Mouse (Mus musculus) forebrain, postnatal 0 days (tissue): ENCODE data around the gene Olfr1441. TPM values are rescaled to one million over a fixed set of nuclear protein-coding genes. Genes with fewer than 3 reads are reported as not detected.
A peak's percentile ranks its signal among the peaks of the same experiment; 100 is the strongest.

ENCODE experiments used
- ATAC-seq: fragments of 200-750 bp; cut with Nextera tagmentation; 2 replicates; pipeline ENCODE4 v1.8.0; 2017; ENCODE audit warnings: mild to moderate bottlenecking, moderate library complexity
- DNase-seq: peaks from one replicate; pipeline ENCODE4 v3.0.0-alpha.2; 2015
- H3K27ac ChIP-seq: fragments of 300-500 bp; sonication (generic); 2 replicates; pipeline ENCODE4 v1.5.1; 2014; ENCODE audit warnings: low read depth, mild to moderate bottlenecking, antibody characterized with exemption, low read length, moderate library complexity, mixed read lengths
- H3K27me3 ChIP-seq: fragments of 300-500 bp; sonication (generic); 2 replicates; pipeline ENCODE4 v1.6.1; 2014; ENCODE audit warnings: mild to moderate bottlenecking, low read length, mixed read lengths; ENCODE audit not compliant: insufficient read depth
- H3K36me3 ChIP-seq: fragments of 300-500 bp; sonication (generic); 2 replicates; pipeline ENCODE4 v1.6.1; 2014; ENCODE audit warnings: mild to moderate bottlenecking, moderate library complexity; ENCODE audit not compliant: insufficient read depth
- H3K4me1 ChIP-seq: fragments of 300-500 bp; sonication (generic); 2 replicates; pipeline ENCODE4 v1.6.1; 2014; ENCODE audit warnings: antibody characterized with exemption; ENCODE audit not compliant: insufficient read depth
- H3K4me2 ChIP-seq: fragments of 300-500 bp; sonication (generic); 2 replicates; pipeline ENCODE4 v1.6.1; 2014; ENCODE audit warnings: low read depth, mild to moderate bottlenecking, moderate library complexity
- H3K4me3 ChIP-seq: fragments of 300-500 bp; sonication (generic); 2 replicates; pipeline ENCODE4 v1.5.1; 2014; ENCODE audit warnings: low read depth, low read length, mixed read lengths
- H3K9ac ChIP-seq: fragments of 300-500 bp; sonication (generic); 2 replicates; pipeline ENCODE4 v1.6.1; 2014; ENCODE audit warnings: mild to moderate bottlenecking
- H3K9me3 ChIP-seq: fragments of 300-500 bp; sonication (generic); 2 replicates; pipeline ENCODE4 v1.6.1; 2016; ENCODE audit warnings: low read length
- CTCF ChIP-seq: sonication (generic); IDR thresholded peaks from 2 replicates; pipeline ENCODE4 v1.5.1; 2016; ENCODE audit warnings: antibody characterized with exemption, control low read depth, low read depth
- WGBS: fragments of 180-500 bp; shearing (Covaris S2); extraction: QIAGEN DNeasy Blood & Tissue Kit; methylation state at CpG from one replicate; pipeline ENCODE4 v1.1.7; 2014; 5-methylcytosine and 5-hydroxymethylcytosine counted together
- polyA plus RNA-seq: library from polyadenylated mRNA; unstranded; fragments of >200 nt; fragmentation: Nextera tagmentation; extraction: Ambion mirVana; gene quantifications from 2 replicates; pipeline ENCODE4 v1.2.1, GENCODE M21; 2015
- total RNA-seq: library from RNA; depleted of rRNA; stranded (reverse); fragments of >200 nt; gene quantifications from 2 replicates; pipeline ENCODE4 v1.2.3, GENCODE M21; 2014

Olfr1441 gene
- total and polyA plus RNA-seq, 2 experiments from 2014 or later, result not detected

DNA sequence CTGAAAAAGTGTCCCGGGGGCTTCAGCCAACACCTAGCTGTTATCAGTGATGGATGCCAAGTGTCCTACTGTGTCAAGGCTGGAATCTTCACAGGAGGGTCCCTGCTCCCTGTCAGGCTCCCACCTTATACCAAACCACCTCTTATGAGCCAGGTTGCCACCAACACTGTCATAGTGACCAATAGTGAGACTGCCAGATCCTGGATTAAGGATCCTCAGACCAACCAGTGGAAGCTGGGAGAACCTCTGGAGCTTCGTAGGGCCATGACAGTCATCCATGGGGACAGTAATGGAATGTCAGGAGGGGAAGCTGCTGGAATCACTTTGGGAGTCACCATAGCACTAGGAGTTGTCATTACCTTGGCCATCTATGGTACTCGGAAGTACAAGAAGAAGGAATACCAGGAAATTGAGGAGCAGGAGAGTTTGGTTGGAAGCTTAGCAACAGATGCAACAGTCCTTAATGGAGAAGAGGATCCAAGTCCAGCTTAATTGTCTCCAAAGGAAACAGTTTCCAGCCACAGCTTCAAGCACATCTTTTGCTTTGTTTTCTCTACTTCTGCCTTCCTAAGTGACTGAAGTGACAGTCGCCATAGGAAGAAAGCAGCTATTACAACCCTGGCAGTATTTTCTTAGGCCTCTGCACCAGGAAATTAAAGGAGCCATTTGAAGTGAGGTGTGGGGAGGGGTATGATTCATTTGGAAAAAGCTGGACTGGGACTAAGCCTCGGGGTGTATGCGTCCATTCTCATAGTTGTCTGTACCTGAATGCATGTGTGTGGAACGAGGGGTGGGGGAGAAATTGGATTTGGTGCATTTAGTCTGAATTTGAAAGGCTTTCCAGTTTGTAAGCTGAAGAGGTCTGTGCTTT, 45.9 kb downstream of the Olfr1441 start:
- TF ChIP-seq CTCF, result no peak

DNA sequence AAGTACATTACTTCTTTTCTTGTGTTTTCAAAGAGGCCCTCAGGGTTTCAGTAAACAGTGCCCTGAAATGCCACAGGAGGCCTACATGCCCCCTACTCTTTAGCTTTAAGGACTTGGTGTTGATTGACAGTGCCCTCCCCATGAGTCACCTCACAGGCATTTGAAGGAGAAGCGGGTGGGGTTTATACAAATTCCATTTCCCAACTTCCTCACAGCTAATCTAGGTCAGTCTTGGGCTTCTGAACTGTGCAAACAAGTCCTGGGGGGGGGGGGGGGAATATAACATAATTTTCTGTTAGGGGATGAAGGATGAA, 46.4 kb downstream of the Olfr1441 start:
- Histone ChIP-seq H3K4me1 (no peaks in the 10 kb centered on the region), H3K9ac (no peak overlapping the region), H3K27ac (no peak overlapping the region), H3K36me3 (peaks cover 12% of the 10 kb centered on the region), H3K4me2 (no peak overlapping the region), H3K27me3 (no peaks in the 10 kb centered on the region), H3K4me3 (no peak overlapping the region), H3K9me3 (no peaks in the 10 kb centered on the region)
- 21% methylated on average over 1 of the region's 1 CpGs for WGBS
- ATAC-seq (no peak), DNase-seq (no peak)
- no peak for TF ChIP-seq CTCF

More for the DNA sequence above, 45.9 kb downstream of the Olfr1441 start:
- ATAC-seq (no peak), DNase-seq (no peak)
- Histone ChIP-seq H3K27ac (no peak overlapping the region), H3K9ac (no peak overlapping the region), H3K4me3 (no peak overlapping the region), H3K4me1 (no peaks in the 10 kb centered on the region), H3K36me3 (peaks cover 6% of the 10 kb centered on the region; the same call in 1 of the 2 replicates), H3K9me3 (no peaks in the 10 kb centered on the region), H3K4me2 (no peak overlapping the region), H3K27me3 (no peaks in the 10 kb centered on the region)
- WGBS, result 51% methylated on average over 7 of the region's 7 CpGs

DNA sequence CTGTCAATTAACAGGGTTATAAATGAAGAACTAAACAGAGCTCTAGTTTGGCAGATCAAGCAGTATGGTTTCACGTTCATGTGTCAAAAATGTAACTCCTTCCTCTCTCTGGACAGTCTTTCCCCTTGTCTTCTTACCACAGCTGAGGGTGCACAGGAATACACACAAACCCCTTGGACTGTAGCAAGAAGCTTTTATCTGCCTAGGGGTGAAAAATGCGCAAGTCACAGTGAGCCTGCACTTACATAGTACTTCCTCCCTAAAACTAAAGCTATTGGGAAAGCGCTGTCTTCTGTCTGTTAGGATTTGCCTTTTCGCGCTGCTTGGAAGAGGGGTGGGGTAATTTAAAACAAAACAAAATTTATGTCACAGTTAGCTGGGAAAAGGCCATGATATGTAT, 46.9 kb downstream of the Olfr1441 start:
- ATAC-seq, result no peak
- WGBS, result 77% methylated on average over 5 of the region's 5 CpGs
- DNase-seq, result no peak

DNA sequence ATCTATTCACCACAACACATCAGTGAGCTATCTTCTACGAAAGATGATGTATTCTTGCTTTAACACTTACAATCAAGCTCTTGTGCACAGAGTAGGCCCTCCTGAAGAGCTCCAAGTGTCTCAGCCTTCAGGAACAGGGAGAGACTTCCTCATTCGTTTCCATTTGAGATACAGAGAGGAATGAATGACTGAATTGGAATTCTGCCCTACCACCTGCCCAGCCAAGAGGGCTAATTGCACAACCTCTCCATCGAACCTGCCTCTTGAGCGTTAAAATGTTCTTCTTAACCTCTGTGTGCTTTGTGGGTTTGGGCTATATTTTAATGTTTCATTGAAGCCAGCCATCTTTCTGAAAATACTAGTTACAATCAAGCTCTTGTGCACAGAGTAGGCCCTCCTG, 47.4 kb downstream of the Olfr1441 start:
- ATAC-seq, result no peak
- Histone ChIP-seq H3K27me3 (no peaks in the 10 kb centered on the region), H3K9ac (no peak overlapping the region), H3K4me3 (no peak overlapping the region), H3K4me2 (no peak overlapping the region), H3K9me3 (no peaks in the 10 kb centered on the region), H3K4me1 (no peaks in the 10 kb centered on the region), H3K27ac (no peak overlapping the region), H3K36me3 (peaks cover 21% of the 10 kb centered on the region)
- TF ChIP-seq CTCF, result no peak
- WGBS, result 67% methylated on average over 4 of the region's 4 CpGs
- no peak for DNase-seq

More for the DNA sequence above, 46.9 kb downstream of the Olfr1441 start:
- H3K27ac ChIP-seq, result no peak overlapping the region
- peaks cover 17% of the 10 kb centered on the region for H3K36me3 ChIP-seq
- H3K4me2 ChIP-seq, result no peak overlapping the region
- H3K4me1 ChIP-seq, result no peaks in the 10 kb centered on the region
- no peaks in the 10 kb centered on the region for H3K27me3 ChIP-seq
- H3K9ac ChIP-seq, result no peak overlapping the region
- H3K9me3 ChIP-seq, result no peaks in the 10 kb centered on the region
- no peak overlapping the region for H3K4me3 ChIP-seq
- TF ChIP-seq CTCF, result no peak

DNA sequence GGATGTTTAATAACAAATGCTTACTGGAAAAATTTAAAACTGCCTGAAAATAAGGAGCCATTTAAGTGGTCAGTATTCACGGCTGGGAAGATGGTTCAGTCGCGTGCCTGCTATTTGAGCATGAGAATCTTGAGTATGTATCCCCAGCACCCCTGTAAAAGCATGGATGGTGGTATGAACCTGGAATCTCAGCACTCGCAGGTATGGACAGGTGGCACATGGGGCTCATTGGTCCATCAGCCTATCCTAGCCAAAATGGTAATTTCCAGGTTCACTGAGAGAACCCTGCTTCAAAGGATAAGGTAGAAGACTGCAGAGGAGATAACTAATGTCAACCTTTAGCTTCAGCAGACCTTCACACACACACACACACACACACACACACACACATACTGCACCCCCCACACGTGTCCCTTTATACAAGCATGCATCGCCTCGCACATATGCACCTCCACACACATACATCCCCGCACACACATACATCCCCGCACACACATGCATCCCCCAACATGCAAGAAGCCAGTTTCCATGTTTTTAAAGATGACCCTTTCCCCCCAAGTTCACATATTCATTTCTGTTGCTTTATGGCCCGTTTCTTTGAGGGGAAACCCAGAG, 48.4 kb downstream of the Olfr1441 start:
- WGBS, result 92% methylated on average over 10 of the region's 10 CpGs
- H3K27me3 ChIP-seq, result no peaks in the 10 kb centered on the region
- H3K4me1 ChIP-seq, result no peaks in the 10 kb centered on the region
- no peak overlapping the region for H3K4me3 ChIP-seq
- no peak overlapping the region for H3K9ac ChIP-seq
- peaks cover 21% of the 10 kb centered on the region for H3K36me3 ChIP-seq
- no peak for ATAC-seq
- no peak for TF ChIP-seq CTCF
- H3K4me2 ChIP-seq, result no peak overlapping the region
- no peaks in the 10 kb centered on the region for H3K9me3 ChIP-seq
- no peak overlapping the region for H3K27ac ChIP-seq
- DNase-seq, result no peak

DNA sequence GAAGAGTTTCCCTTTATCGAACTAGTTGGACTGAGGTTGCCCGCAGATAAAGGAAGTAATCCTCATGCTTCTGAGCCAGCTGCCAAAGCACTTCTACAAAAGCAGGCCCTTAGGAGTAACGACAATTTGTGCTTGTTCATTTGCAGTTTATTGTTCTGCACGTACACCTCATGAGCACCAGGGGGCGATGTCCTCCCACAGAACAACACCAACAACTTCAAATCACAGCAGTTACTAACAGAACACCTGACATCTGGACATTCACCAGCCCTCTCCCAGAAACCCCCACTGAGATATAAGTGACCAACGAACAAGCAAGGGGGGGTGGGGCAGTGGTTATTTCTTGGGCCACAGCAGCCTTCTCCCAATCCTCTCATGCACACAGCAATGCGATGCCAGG, 49.0 kb downstream of the Olfr1441 start:
- Histone ChIP-seq H3K27ac (no peak overlapping the region), H3K4me3 (no peak overlapping the region), H3K36me3 (peaks cover 21% of the 10 kb centered on the region), H3K9ac (no peak overlapping the region), H3K4me2 (no peak overlapping the region), H3K4me1 (no peaks in the 10 kb centered on the region), H3K27me3 (no peaks in the 10 kb centered on the region), H3K9me3 (no peaks in the 10 kb centered on the region)
- TF ChIP-seq CTCF, result peak; percentile 89
- WGBS, result 20% methylated on average over 7 of the region's 7 CpGs
- DNase-seq (peak; percentile 67), ATAC-seq (peak; percentile 40; the same call in 1 of the 2 replicates)

DNA sequence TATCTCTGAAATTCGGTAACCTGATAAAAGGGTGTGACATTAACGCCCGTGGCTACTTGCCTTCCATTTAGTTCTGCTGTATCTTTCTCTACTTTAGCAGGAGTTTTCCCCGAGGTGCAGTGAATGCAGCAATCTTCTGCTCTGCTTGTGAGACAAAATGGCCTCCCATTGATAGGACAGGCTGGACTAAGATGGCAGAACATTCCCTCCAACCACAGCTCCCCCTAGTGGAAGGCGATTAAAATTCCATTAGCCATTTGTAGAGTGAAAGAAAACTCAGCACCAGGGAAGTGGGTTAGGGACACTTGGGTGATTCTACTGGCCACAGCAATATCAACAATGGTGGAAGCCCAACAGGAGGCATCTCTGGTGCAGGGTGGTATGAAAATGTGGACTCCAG, 50.2 kb downstream of the Olfr1441 start:
- Histone ChIP-seq H3K27me3 (no peaks in the 10 kb centered on the region), H3K4me3 (no peak overlapping the region), H3K36me3 (peaks cover 28% of the 10 kb centered on the region), H3K27ac (no peak overlapping the region), H3K4me1 (no peaks in the 10 kb centered on the region), H3K4me2 (no peak overlapping the region), H3K9ac (no peak overlapping the region), H3K9me3 (no peaks in the 10 kb centered on the region)
- 83% methylated on average over 5 of the region's 5 CpGs for WGBS
- peak; percentile 62 for TF ChIP-seq CTCF
- DNase-seq (peak; percentile 47), ATAC-seq (0 out of 2 replicates have a peak, but pooled peaks have one; percentile 10)
